Mouse (Mus musculus): ENCODE measurements around the gene Taf9. TPM values are rescaled to one million over a fixed set of nuclear protein-coding genes. Genes with fewer than 3 reads are reported as not detected.

Gene Taf9
- polyA plus RNA-seq, 1 experiment from 2014 or later: 17.0 TPM

GRCm38 (mm10) chr13:100687513-100687912, 36.1 kb downstream of the Taf9 start:
- no peak overlapping the region for H3K4me3 ChIP-seq (replicated peaks; ENCODE audit: low read depth, low read length)
- WGBS: 74% methylated on average over 7 of the region's 7 CpGs
- TF ChIP-seq CTCF (IDR thresholded peaks at IDR 0.05; ENCODE audit: low read depth): peak; percentile 19; the same call in 1 of the 2 replicates
- no peak overlapping the region for H3K4me2 ChIP-seq (ENCODE audit: low read length)
- no peak overlapping the region for H3K27ac ChIP-seq
- no peaks in the 10 kb centered on the region for H3K4me1 ChIP-seq (replicated peaks; ENCODE audit: insufficient read depth, low read length)
- no peak for ATAC-seq (replicated peaks; ENCODE audit: low FRiP score, low read depth)
- no peaks in the 10 kb centered on the region for H3K9me3 ChIP-seq (replicated peaks; ENCODE audit: low read length)
- H3K36me3 ChIP-seq (ENCODE audit: insufficient read depth, low read length): no peaks in the 10 kb centered on the region
- no peak overlapping the region for H3K9ac ChIP-seq (ENCODE audit: low read depth, low read length)
- no peaks in the 10 kb centered on the region for H3K27me3 ChIP-seq (ENCODE audit: insufficient read depth, low read length)
- no peak for DNase-seq (ENCODE audit: low spot score)

GRCm38 (mm10) chr13:100697541-100697940, 46.2 kb downstream of the Taf9 start:
- 96% methylated on average over 3 of the region's 3 CpGs for WGBS
- H3K9ac ChIP-seq (ENCODE audit: low read depth, low read length): no peak overlapping the region
- no peak overlapping the region for H3K4me2 ChIP-seq (ENCODE audit: low read length)
- no peak for TF ChIP-seq CTCF (IDR thresholded peaks at IDR 0.05; ENCODE audit: low read depth)
- no peaks in the 10 kb centered on the region for H3K27me3 ChIP-seq (ENCODE audit: insufficient read depth, low read length)
- no peaks in the 10 kb centered on the region for H3K4me1 ChIP-seq (replicated peaks; ENCODE audit: insufficient read depth, low read length)
- H3K27ac ChIP-seq: no peak overlapping the region
- DNase-seq (ENCODE audit: low spot score): no peak
- peaks cover 33% of the 10 kb centered on the region for H3K36me3 ChIP-seq (ENCODE audit: insufficient read depth, low read length)
- no peak overlapping the region for H3K4me3 ChIP-seq (replicated peaks; ENCODE audit: low read depth, low read length)
- no peaks in the 10 kb centered on the region for H3K9me3 ChIP-seq (replicated peaks; ENCODE audit: low read length)
- ATAC-seq (replicated peaks; ENCODE audit: low FRiP score, low read depth): no peak

DNA sequence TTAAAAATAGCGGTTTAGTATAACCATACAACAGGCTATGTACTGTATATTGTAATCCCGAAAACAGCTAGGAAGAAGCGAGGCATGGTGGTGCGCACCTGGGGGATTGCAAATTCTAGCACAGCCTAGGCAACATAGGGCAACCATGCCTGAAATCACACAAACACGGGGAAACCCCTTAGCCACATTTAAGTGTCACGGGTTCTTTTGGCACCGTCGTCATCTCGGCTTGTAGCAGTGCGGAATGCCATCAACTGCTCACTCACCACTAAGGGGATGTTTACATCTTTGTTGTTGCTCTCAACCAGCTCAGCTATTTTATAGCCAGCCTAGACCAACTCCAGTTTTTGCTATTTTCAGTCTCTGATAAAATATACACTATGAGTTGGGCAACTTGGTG, 47.5 kb downstream of the Taf9 start:
- peaks cover 44% of the 10 kb centered on the region for H3K36me3 ChIP-seq (ENCODE audit: insufficient read depth, low read length)
- no peak overlapping the region for H3K4me2 ChIP-seq (ENCODE audit: low read length)
- no peaks in the 10 kb centered on the region for H3K27me3 ChIP-seq (ENCODE audit: insufficient read depth, low read length)
- no peak for TF ChIP-seq CTCF (IDR thresholded peaks at IDR 0.05; ENCODE audit: low read depth)
- H3K4me3 ChIP-seq (replicated peaks; ENCODE audit: low read depth, low read length): no peak overlapping the region
- no peak overlapping the region for H3K9ac ChIP-seq (ENCODE audit: low read depth, low read length)
- DNase-seq (ENCODE audit: low spot score) (no peak), ATAC-seq (replicated peaks; ENCODE audit: low FRiP score, low read depth) (no peak)
- WGBS: 95% methylated on average over 10 of the region's 10 CpGs
- H3K4me1 ChIP-seq (replicated peaks; ENCODE audit: insufficient read depth, low read length): no peaks in the 10 kb centered on the region
- H3K9me3 ChIP-seq (replicated peaks; ENCODE audit: low read length): no peaks in the 10 kb centered on the region
- no peak overlapping the region for H3K27ac ChIP-seq

DNA sequence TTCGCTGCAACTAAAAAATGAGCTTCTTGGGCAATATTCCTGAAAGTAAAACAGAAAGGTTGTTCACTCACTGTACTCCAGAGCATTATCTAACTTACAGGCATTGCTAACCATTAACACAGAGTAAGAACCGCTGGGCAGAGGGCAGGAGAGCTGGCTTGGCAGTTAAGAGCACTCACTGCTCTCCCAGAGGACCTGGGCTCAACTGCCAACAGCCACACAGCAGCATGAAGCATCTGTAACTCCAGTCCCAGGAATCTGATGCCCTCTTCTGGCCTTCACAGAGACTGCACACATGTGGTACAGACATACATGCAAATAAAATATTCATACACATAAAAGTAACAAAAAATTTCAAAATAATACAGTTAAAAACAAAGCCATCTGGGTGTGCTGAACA, 52.1 kb downstream of the Taf9 start:
- peaks cover 55% of the 10 kb centered on the region for H3K36me3 ChIP-seq (ENCODE audit: insufficient read depth, low read length)
- TF ChIP-seq CTCF (IDR thresholded peaks at IDR 0.05; ENCODE audit: low read depth): peak; percentile 49
- peak; percentile 21 for DNase-seq (ENCODE audit: low spot score)
- H3K9me3 ChIP-seq (replicated peaks; ENCODE audit: low read length): no peaks in the 10 kb centered on the region
- H3K27ac ChIP-seq: no peak overlapping the region
- ATAC-seq (replicated peaks; ENCODE audit: low FRiP score, low read depth): peak; percentile 68; the same call in 1 of the 2 replicates
- H3K9ac ChIP-seq (ENCODE audit: low read depth, low read length): no peak overlapping the region
- H3K27me3 ChIP-seq (ENCODE audit: insufficient read depth, low read length): no peaks in the 10 kb centered on the region
- no peak overlapping the region for H3K4me2 ChIP-seq (ENCODE audit: low read length)
- no peak overlapping the region for H3K4me3 ChIP-seq (replicated peaks; ENCODE audit: low read depth, low read length)
- H3K4me1 ChIP-seq (replicated peaks; ENCODE audit: insufficient read depth, low read length): no peaks in the 10 kb centered on the region
- 91% methylated on average over 2 of the region's 2 CpGs for WGBS

Other genes starting within 250 kb of the Taf9 start
- gene Naip1, start 198.7 kb upstream of the Taf9 start, polyA plus RNA-seq (2015; fragmentation: Nextera tagmentation; extraction: Ambion mirVana): not detected in 2 replicates
- 66.3 and 67.9 TPM in 2 replicates for gene Gtf2h2, start 159.0 kb upstream of the Taf9 start, polyA plus RNA-seq (2015; fragmentation: Nextera tagmentation; extraction: Ambion mirVana)
- 35.3 and 37.8 TPM in 2 replicates for gene Ocln, start 98.9 kb upstream of the Taf9 start, polyA plus RNA-seq (2015; fragmentation: Nextera tagmentation; extraction: Ambion mirVana)
- gene Marveld2, start 34.6 kb upstream of the Taf9 start, polyA plus RNA-seq (2015; fragmentation: Nextera tagmentation; extraction: Ambion mirVana): 17.0 TPM in 2 replicates
- 257 TPM in 2 replicates for gene Ak6, start 600 bp upstream of the Taf9 start, polyA plus RNA-seq (2015; fragmentation: Nextera tagmentation; extraction: Ambion mirVana)
- gene Rad17, start 528 bp upstream of the Taf9 start, polyA plus RNA-seq (2015; fragmentation: Nextera tagmentation; extraction: Ambion mirVana): 18.6 and 19.7 TPM in 2 replicates
- gene Ccdc125, start 18.1 kb downstream of the Taf9 start, polyA plus RNA-seq (2015; fragmentation: Nextera tagmentation; extraction: Ambion mirVana): 6.1 and 6.8 TPM in 2 replicates
- 87.2 and 89.1 TPM in 2 replicates for gene Cdk7, start 79.4 kb downstream of the Taf9 start, polyA plus RNA-seq (2015; fragmentation: Nextera tagmentation; extraction: Ambion mirVana)
- 255 and 260 TPM in 2 replicates for gene Mrps36, start 93.1 kb downstream of the Taf9 start, polyA plus RNA-seq (2015; fragmentation: Nextera tagmentation; extraction: Ambion mirVana)
- 20.9 and 23.8 TPM in 2 replicates for gene Cenph, start 124.3 kb downstream of the Taf9 start, polyA plus RNA-seq (2015; fragmentation: Nextera tagmentation; extraction: Ambion mirVana)
- 101 and 103 TPM in 2 replicates for gene Ccnb1, start 135.0 kb downstream of the Taf9 start, polyA plus RNA-seq (2015; fragmentation: Nextera tagmentation; extraction: Ambion mirVana)
- gene Slc30a5, start 181.8 kb downstream of the Taf9 start, polyA plus RNA-seq (2015; fragmentation: Nextera tagmentation; extraction: Ambion mirVana): 53.0 and 54.5 TPM in 2 replicates